Mouse (Mus musculus) heart, embryonic 15.5 days (tissue): ENCODE results near the gene Gm20532. TPM values are rescaled to one million over a fixed set of nuclear protein-coding genes. Genes with fewer than 3 reads are reported as not detected.
A peak's percentile ranks its signal among the peaks of the same experiment; 100 is the strongest.

Source experiments
- ATAC-seq: fragments of 200-750 bp; cut with Nextera tagmentation; replicated peaks from 2 replicates; pipeline ENCODE4 v1.8.0; 2017; ENCODE audit warnings: low read depth, moderate TSS enrichment; ENCODE audit not compliant: insufficient number of reproducible peaks, insufficient read depth, low FRiP score
- H3K27ac ChIP-seq: fragments of 300-500 bp; sonication (generic); 2 replicates; pipeline ENCODE4 v1.5.1; 2015; ENCODE audit warnings: mild to moderate bottlenecking, inconsistent platforms
- H3K27me3 ChIP-seq: fragments of 300-500 bp; sonication (generic); 2 replicates; pipeline ENCODE4 v1.6.1; 2015; ENCODE audit warnings: inconsistent platforms
- H3K36me3 ChIP-seq: fragments of 300-500 bp; sonication (generic); 2 replicates; pipeline ENCODE4 v1.6.1; 2015; ENCODE audit warnings: mild to moderate bottlenecking, inconsistent platforms
- H3K4me1 ChIP-seq: fragments of 300-500 bp; sonication (generic); replicated peaks from 2 replicates; pipeline ENCODE4 v1.6.1; 2015; ENCODE audit warnings: inconsistent platforms
- H3K4me2 ChIP-seq: fragments of 300-500 bp; sonication (generic); 2 replicates; pipeline ENCODE4 v1.6.1; 2015; ENCODE audit warnings: inconsistent platforms, mild to moderate bottlenecking, moderate library complexity
- H3K4me3 ChIP-seq: fragments of 300-500 bp; sonication (generic); 2 replicates; pipeline ENCODE4 v1.5.1; 2015; ENCODE audit warnings: mild to moderate bottlenecking, inconsistent platforms
- H3K9ac ChIP-seq: fragments of 300-500 bp; sonication (generic); 2 replicates; pipeline ENCODE4 v1.6.1; 2015; ENCODE audit warnings: mild to moderate bottlenecking, inconsistent platforms
- H3K9me3 ChIP-seq: fragments of 300-500 bp; sonication (generic); replicated peaks from 2 replicates; pipeline ENCODE4 v1.6.1; 2016; ENCODE audit warnings: inconsistent platforms
- WGBS: fragments of 180-500 bp; shearing (Covaris S2); methylation state at CpG from one replicate; pipeline ENCODE4 v1.1.7; 2015; ENCODE audit warnings: mixed read lengths; 5-methylcytosine and 5-hydroxymethylcytosine counted together
- polyA plus RNA-seq: library from polyadenylated mRNA; unstranded; fragments of >200 nt; fragmentation: Nextera tagmentation; extraction: Ambion mirVana; gene quantifications from 2 replicates; pipeline ENCODE4 v1.2.1, GENCODE M21; 2015

The Gm20532 gene
- polyA plus RNA-seq, 1 experiment from 2014 or later: not detected

- no peak overlapping the region for H3K9ac ChIP-seq
- H3K36me3 ChIP-seq: peaks cover 31% of the 10 kb centered on the region
- H3K4me1 ChIP-seq: peaks cover 37% of the 10 kb centered on the region
- H3K9me3 ChIP-seq: no peaks in the 10 kb centered on the region
- WGBS: 72% methylated on average over 21 of the region's 21 CpGs
- ATAC-seq: no peak
- no peak overlapping the region for H3K4me3 ChIP-seq
- H3K27me3 ChIP-seq: no peaks in the 10 kb centered on the region
- H3K27ac ChIP-seq: no peak overlapping the region
- H3K4me2 ChIP-seq: no peak overlapping the region
Observed at GRCm38 (mm10) chr2:26635489-26636324, 49.3 kb downstream of the Gm20532 start.

- H3K27ac ChIP-seq: no peak overlapping the region
- no peak overlapping the region for H3K4me3 ChIP-seq
- no peak overlapping the region for H3K4me2 ChIP-seq
- H3K9me3 ChIP-seq: no peaks in the 10 kb centered on the region
- no peaks in the 10 kb centered on the region for H3K27me3 ChIP-seq
- peaks cover 31% of the 10 kb centered on the region for H3K36me3 ChIP-seq
- peaks cover 38% of the 10 kb centered on the region for H3K4me1 ChIP-seq
- 60% methylated on average over 2 of the region's 2 CpGs for WGBS
- H3K9ac ChIP-seq: no peak overlapping the region
- no peak for ATAC-seq
Observed at GRCm38 (mm10) chr2:26636325-26636635, 49.8 kb downstream of the Gm20532 start.

GRCm38 (mm10) chr2:26637316-26637932, 51.0 kb downstream of the Gm20532 start:
- no peak overlapping the region for H3K27ac ChIP-seq
- no peaks in the 10 kb centered on the region for H3K9me3 ChIP-seq
- WGBS: 77% methylated on average over 4 of the region's 4 CpGs
- H3K9ac ChIP-seq: no peak overlapping the region
- H3K36me3 ChIP-seq: peaks cover 31% of the 10 kb centered on the region
- H3K4me2 ChIP-seq: no peak overlapping the region
- H3K4me3 ChIP-seq: no peak overlapping the region
- H3K27me3 ChIP-seq: no peaks in the 10 kb centered on the region
- H3K4me1 ChIP-seq: peaks cover 38% of the 10 kb centered on the region
- ATAC-seq: no peak

GRCm38 (mm10) chr2:26638039-26638438, 51.6 kb downstream of the Gm20532 start:
- H3K9me3 ChIP-seq: no peaks in the 10 kb centered on the region
- peak overlapping the region; percentile 85 for H3K4me2 ChIP-seq
- no peak overlapping the region for H3K4me3 ChIP-seq
- H3K27me3 ChIP-seq: no peaks in the 10 kb centered on the region
- WGBS: 76% methylated on average over 5 of the region's 5 CpGs
- H3K4me1 ChIP-seq: peaks cover 38% of the 10 kb centered on the region
- peaks cover 31% of the 10 kb centered on the region for H3K36me3 ChIP-seq
- H3K9ac ChIP-seq: no peak overlapping the region
- no peak for ATAC-seq
- no peak overlapping the region for H3K27ac ChIP-seq

DNA sequence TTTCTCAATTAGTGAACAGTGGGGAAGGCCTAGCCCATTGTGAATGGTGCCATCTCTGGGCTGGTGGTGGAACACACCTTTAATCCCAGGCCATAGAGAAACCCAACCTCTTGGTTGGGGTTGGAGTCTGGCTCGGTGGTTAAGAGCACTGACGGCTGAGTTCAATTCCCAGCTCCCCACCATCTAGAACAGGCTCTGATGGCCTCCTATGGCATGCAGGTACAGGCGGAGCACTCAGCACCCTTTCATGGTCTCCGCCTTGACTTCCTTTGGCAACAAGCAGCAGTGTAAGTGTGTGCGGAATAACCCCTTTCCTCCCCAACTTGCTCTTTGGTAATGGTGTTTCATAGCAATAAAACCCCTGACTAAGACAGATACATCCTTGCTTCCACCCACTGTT, 52.1 kb downstream of the Gm20532 start:
- 71% methylated on average over 5 of the region's 5 CpGs for WGBS
- peak overlapping the region; percentile 85 for H3K4me2 ChIP-seq
- H3K4me3 ChIP-seq: peak overlapping the region; percentile 90
- H3K36me3 ChIP-seq: peaks cover 31% of the 10 kb centered on the region
- no peaks in the 10 kb centered on the region for H3K27me3 ChIP-seq
- peak overlapping the region; percentile 90 for H3K9ac ChIP-seq
- no peak overlapping the region for H3K27ac ChIP-seq
- no peak for ATAC-seq
- peaks cover 38% of the 10 kb centered on the region for H3K4me1 ChIP-seq
- no peaks in the 10 kb centered on the region for H3K9me3 ChIP-seq

DNA sequence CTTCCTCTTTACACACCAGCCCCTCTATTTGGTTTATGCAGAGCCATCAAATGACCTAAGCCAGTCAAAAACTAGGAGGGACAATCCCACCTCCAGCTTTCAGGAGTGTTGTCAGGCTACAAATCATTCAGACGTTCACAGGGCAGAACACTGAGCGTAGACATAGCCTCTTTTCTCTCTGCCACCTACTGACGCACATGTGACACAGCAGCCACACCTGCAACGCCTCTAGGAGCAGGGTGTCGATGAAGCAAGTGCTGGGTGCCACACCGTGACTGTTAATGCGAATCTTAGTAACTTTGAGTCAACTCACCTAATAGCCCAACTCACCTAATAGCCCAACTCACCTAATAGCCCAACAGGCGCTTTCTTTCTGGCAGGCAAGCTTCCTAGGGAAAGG, 52.6 kb downstream of the Gm20532 start:
- H3K27me3 ChIP-seq: no peaks in the 10 kb centered on the region
- H3K9ac ChIP-seq: peak overlapping the region; percentile 90
- H3K4me1 ChIP-seq: peaks cover 38% of the 10 kb centered on the region
- no peaks in the 10 kb centered on the region for H3K9me3 ChIP-seq
- H3K4me3 ChIP-seq: peak overlapping the region; percentile 90
- ATAC-seq: no peak
- peak overlapping the region; percentile 85 for H3K4me2 ChIP-seq
- peaks cover 31% of the 10 kb centered on the region for H3K36me3 ChIP-seq
- no peak overlapping the region for H3K27ac ChIP-seq
- WGBS: 3% methylated on average over 8 of the region's 8 CpGs

DNA sequence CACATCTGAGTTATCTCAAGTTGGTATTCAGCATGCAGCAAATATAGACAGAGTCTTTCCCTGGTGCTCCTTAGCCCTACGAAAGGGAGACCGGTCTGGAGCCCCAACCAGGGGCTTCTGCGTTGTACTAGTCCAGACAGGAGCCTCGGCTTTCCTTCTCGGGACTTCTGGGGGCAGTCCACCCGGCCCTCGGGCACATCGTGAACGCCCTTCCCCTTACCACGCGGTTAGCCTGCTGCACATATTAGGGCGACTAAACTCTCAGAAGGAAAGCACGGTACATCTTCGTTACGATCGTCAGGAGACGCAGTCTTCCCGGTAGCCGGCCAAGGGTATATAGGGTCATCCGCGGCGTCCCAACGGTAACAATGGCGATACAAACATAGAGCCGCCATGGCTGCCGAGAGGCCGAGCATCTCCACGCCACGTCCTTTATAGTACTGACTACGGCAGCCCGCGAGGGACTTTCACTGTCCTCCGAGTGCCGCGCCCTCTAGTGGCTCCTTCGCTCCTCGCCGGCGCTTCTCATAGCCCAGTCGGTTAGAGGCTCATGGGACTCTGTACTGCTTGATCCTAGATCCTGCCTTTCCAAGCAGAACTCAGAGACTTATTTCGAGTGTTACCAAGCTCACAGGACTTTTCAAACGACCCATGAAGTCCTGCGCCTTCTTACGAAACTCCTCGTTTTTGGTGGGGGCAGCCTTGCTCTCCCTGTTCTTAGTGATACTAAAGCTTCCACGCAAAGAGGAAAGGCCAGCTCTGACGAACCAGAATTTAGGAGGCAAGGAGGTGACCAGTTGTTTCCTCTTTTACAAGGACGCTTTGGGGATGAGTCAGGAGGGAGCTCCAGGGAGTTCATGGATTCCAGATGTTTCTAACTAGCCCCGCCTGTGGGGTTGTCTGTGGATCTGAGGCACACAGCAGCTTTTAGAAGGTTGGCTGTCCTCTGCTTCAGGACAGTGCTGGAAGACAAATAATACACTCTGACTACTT, 53.7 kb downstream of the Gm20532 start:
- Histone ChIP-seq H3K4me3 (peak overlapping the region; percentile 90), H3K9me3 (no peaks in the 10 kb centered on the region), H3K4me1 (peaks cover 31% of the 10 kb centered on the region), H3K9ac (peak overlapping the region; percentile 90), H3K27ac (peak overlapping the region; percentile 79), H3K36me3 (peaks cover 31% of the 10 kb centered on the region), H3K4me2 (peak overlapping the region; percentile 85), H3K27me3 (no peaks in the 10 kb centered on the region)
- peak; percentile 82 for ATAC-seq
- WGBS: 5% methylated on average over 49 of the region's 49 CpGs

- Histone ChIP-seq H3K9ac (no peak overlapping the region), H3K4me2 (no peak overlapping the region), H3K36me3 (peaks cover 21% of the 10 kb centered on the region), H3K27ac (no peak overlapping the region), H3K27me3 (no peaks in the 10 kb centered on the region), H3K4me3 (no peak overlapping the region), H3K4me1 (peaks cover 27% of the 10 kb centered on the region), H3K9me3 (no peaks in the 10 kb centered on the region)
- WGBS: 64% methylated on average over 7 of the region's 7 CpGs
- no peak for ATAC-seq
Observed at GRCm38 (mm10) chr2:26641006-26641647, 54.7 kb downstream of the Gm20532 start.

- WGBS: 57% methylated on average over 2 of the region's 2 CpGs
Observed at GRCm38 (mm10) chr2:26643942-26644341, 57.5 kb downstream of the Gm20532 start.

GRCm38 (mm10) chr2:26646643-26647293, 60.3 kb downstream of the Gm20532 start:
- H3K36me3 ChIP-seq: no peaks in the 10 kb centered on the region
- 11% methylated on average over 3 of the region's 3 CpGs for WGBS
- no peak overlapping the region for H3K4me2 ChIP-seq
- H3K27me3 ChIP-seq: no peaks in the 10 kb centered on the region
- peak; percentile 95 for ATAC-seq
- H3K9me3 ChIP-seq: no peaks in the 10 kb centered on the region
- no peak overlapping the region for H3K9ac ChIP-seq
- no peak overlapping the region for H3K4me3 ChIP-seq
- H3K27ac ChIP-seq: no peak overlapping the region
- no peaks in the 10 kb centered on the region for H3K4me1 ChIP-seq

More at GRCm38 (mm10) chr2:26643942-26644341, 57.5 kb downstream of the Gm20532 start:
- Histone ChIP-seq H3K4me3 (no peak overlapping the region), H3K36me3 (no peaks in the 10 kb centered on the region), H3K27ac (no peak overlapping the region), H3K27me3 (no peaks in the 10 kb centered on the region), H3K9ac (no peak overlapping the region), H3K4me2 (no peak overlapping the region), H3K9me3 (no peaks in the 10 kb centered on the region), H3K4me1 (peaks cover 10% of the 10 kb centered on the region)
- ATAC-seq: no peak
